ENCODE assay signal across 9 mouse cellular contexts in the genomic region with DNA sequence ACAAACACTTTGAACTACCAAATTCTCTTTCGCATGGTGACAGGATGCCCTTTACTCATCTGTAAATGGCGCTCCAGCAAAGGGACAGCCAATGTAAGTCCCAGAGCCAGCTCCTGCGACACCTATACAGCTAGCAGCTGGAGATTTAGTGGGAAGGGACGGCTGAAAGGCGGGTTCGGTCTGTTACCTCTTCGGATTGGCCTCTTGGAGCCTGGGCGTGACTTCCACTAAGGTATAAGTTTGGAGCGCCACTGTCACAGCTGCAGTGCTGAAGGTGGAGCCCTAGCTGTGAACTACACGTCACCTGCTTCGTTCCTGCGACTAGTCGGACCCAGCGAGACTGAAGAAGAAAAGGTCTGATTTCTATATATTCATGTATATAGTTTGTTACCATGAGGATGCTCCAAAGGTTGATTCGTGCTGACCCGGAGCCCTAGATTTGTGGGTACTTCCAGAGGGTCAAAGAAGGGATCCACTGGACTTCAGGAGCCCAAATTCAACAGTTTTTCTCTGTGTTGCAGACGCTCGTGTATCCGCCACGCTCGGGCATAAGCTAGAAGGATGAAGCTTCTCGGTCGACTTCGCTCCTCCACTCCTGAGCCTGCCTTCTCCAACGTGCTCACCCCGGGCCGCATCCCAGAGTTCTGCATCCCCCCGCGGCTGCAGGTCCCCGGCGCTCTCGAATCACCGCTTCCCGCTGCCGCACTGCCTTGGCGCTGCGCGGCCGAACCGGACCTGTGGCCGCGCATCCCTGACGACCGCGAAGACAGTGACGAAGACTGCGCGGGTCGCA. TPM values are rescaled to one million over a fixed set of nuclear protein-coding genes. Genes with fewer than 3 reads are reported as not detected.
DNase-seq lines count a peak whose midpoint lies in the region; ATAC-seq and TF ChIP-seq lines count a peak whose summit lies in the region.
"Had no signal": no experiment of that assay in that cellular context is flagged by ENCODE, and none has a peak within 500 bp of the region (broad histone marks: within the 10 kb centered on the region; RNA-seq: fewer than 3 reads in every experiment).

A gene (plus strand): TSS at position 275 of the 793 bp plus-strand sequence.

- H3K4me2 ChIP-seq in intestine, embryonic 16.5 days (ENCODE audit: low read depth, low read length): peak within 1 kb of the TSS; percentile 95
- H3K4me2 ChIP-seq in midbrain, embryonic 13.5 days (replicated peaks): peak within 1 kb of the TSS; percentile 90

- intact Hi-C loops in gastrocnemius, adult 2 months (cut with DNase I): loop anchor here (2.0 kb wide), 3 partner anchors 43 to 213 kb away; no protein-coding TSS in a partner anchor

- peaks cover 12% of the 10 kb centered on the region for H3K4me1 ChIP-seq in intestine, embryonic 16.5 days (ENCODE audit: control insufficient read depth, insufficient read depth, low read length)
- H3K4me1 ChIP-seq in limb, embryonic 10.5 days: peaks cover 19% of the 10 kb centered on the region
- H3K4me1 ChIP-seq in midbrain, embryonic 13.5 days (replicated peaks): peaks cover 17% of the 10 kb centered on the region

- DNase-seq in gastrocnemius, adult 2 months: peak; percentile 31
- no peak for DNase-seq in gastrocnemius, postnatal 25 days
- DNase-seq in cerebellum, postnatal 36 days: peak; percentile 6 to 29
- peak; percentile 92 for DNase-seq in heart, adult 11 months
- peak; percentile 49 for DNase-seq in limb, embryonic 10.5 days (ENCODE audit: low spot score)
- DNase-seq in spleen, postnatal 14 days (ENCODE audit: low spot score in 2 of 2): no peak

- H3K36me3 ChIP-seq in intestine, embryonic 16.5 days (ENCODE audit: control insufficient read depth, insufficient read depth, low read length): no peaks in the 10 kb centered on the region
- no peaks in the 10 kb centered on the region for H3K36me3 ChIP-seq in limb, embryonic 10.5 days
- H3K36me3 ChIP-seq in midbrain, embryonic 13.5 days: no peaks in the 10 kb centered on the region

- H3K9ac ChIP-seq in intestine, embryonic 16.5 days (ENCODE audit: low read depth, low read length): peak within 1 kb of the TSS; percentile 57
- peak within 1 kb of the TSS; percentile 79 for H3K9ac ChIP-seq in midbrain, embryonic 13.5 days (replicated peaks)

- peak within 1 kb of the TSS; percentile 79 for H3K4me3 ChIP-seq in gastrocnemius, adult 2 months
- H3K4me3 ChIP-seq in intestine, embryonic 16.5 days (ENCODE audit: low read length): peak within 1 kb of the TSS; percentile 62
- peak within 1 kb of the TSS; percentile 65 for H3K4me3 ChIP-seq in limb, embryonic 10.5 days
- H3K4me3 ChIP-seq in midbrain, embryonic 13.5 days (replicated peaks): peak within 1 kb of the TSS; percentile 61

- TF ChIP-seq CTCF in gastrocnemius, adult 2 months (IDR thresholded peaks at IDR 0.05): no peak

- peaks cover 19% of the 10 kb centered on the region for H3K27me3 ChIP-seq in intestine, embryonic 16.5 days (replicated peaks; ENCODE audit: control insufficient read depth, insufficient read depth, low read length)
- peaks cover 47% of the 10 kb centered on the region for H3K27me3 ChIP-seq in limb, embryonic 10.5 days (ENCODE audit: low read depth, poor library complexity, severe bottlenecking)
- peaks cover 25% of the 10 kb centered on the region for H3K27me3 ChIP-seq in midbrain, embryonic 13.5 days

- H3K27ac ChIP-seq in gastrocnemius, adult 2 months: no peak within 1 kb of the TSS; the same call in 1 of the 2 replicates
- no peak within 1 kb of the TSS for H3K27ac ChIP-seq in intestine, embryonic 16.5 days (ENCODE audit: low read length)
- H3K27ac ChIP-seq in limb, embryonic 10.5 days: peak within 1 kb of the TSS; percentile 76
- peak within 1 kb of the TSS; percentile 84 for H3K27ac ChIP-seq in midbrain, embryonic 13.5 days
- H3K27ac ChIP-seq: macrophage had no signal

- peaks cover 5% of the 10 kb centered on the region; the same call in 1 of the 2 replicates for H3K9me3 ChIP-seq in intestine, embryonic 16.5 days (ENCODE audit: control insufficient read depth, low read length)
- no peaks in the 10 kb centered on the region for H3K9me3 ChIP-seq in limb, embryonic 10.5 days (replicated peaks)
- no peaks in the 10 kb centered on the region for H3K9me3 ChIP-seq in midbrain, embryonic 13.5 days

- 1% methylated on average over 49 of the region's 49 CpGs for WGBS in intestine, embryonic 16.5 days
- 2% methylated on average over 49 of the region's 49 CpGs for WGBS in limb, embryonic 10.5 days
- 3% methylated on average over 49 of the region's 49 CpGs for WGBS in midbrain, embryonic 13.5 days

- ATAC-seq in intestine, embryonic 16.5 days: peak; percentile 81
- peak; percentile 54 for ATAC-seq in midbrain, embryonic 13.5 days

RNA-seq across cellular contexts. Expression of the gene that starts here (rescaled TPM):
- not detected for total RNA-seq in gastrocnemius, adult 2 months (2021)
- total RNA-seq in gastrocnemius, postnatal 25 days (2021): under 1 TPM; 0.20 to 0.27 TPM
- polyA plus RNA-seq in intestine, embryonic 16.5 days (2015; fragmentation: Nextera tagmentation; extraction: Ambion mirVana): 0.11 TPM in 1 of 2 replicates, not detected in the other
- 0.14 TPM in 1 of 2 replicates, not detected in the other for polyA plus RNA-seq in limb, embryonic 10.5 days (2016; fragmentation: Nextera tagmentation; extraction: Ambion mirVana)
- polyA plus RNA-seq in midbrain, embryonic 13.5 days (2015; fragmentation: Nextera tagmentation; extraction: Ambion mirVana): 0.20 and 0.44 TPM in 2 replicates
- polyA plus RNA-seq: macrophage had no signal

Comparison
In these comparisons a context has a peak if more than half of its experiments do, and no peak if none do; other contexts are left out.
1. Peak in DNase-seq and H3K4me3 ChIP-seq in gastrocnemius, adult 2 months; RNA of the gene not detected or under 1 TPM.
2. Peak in ATAC-seq, H3K4me3 ChIP-seq, H3K9ac ChIP-seq and H3K4me2 ChIP-seq in intestine, embryonic 16.5 days; RNA of the gene not detected or under 1 TPM.
3. Peak in DNase-seq, H3K4me3 ChIP-seq and H3K27ac ChIP-seq in limb, embryonic 10.5 days; RNA of the gene not detected or under 1 TPM.
4. Peak in ATAC-seq, H3K4me3 ChIP-seq, H3K27ac ChIP-seq, H3K9ac ChIP-seq and H3K4me2 ChIP-seq in midbrain, embryonic 13.5 days; RNA of the gene not detected or under 1 TPM.
5. DNase-seq: peak in cerebellum, postnatal 36 days (2 of 2) and heart, adult 11 months (single experiment); none in gastrocnemius, postnatal 25 days (single experiment) and spleen, postnatal 14 days (0 of 2).
6. Peak in every context shown above with its lines, with median percentiles within 50 percentile points of each other: H3K4me3 ChIP-seq.